Comparison of ENCODE assay signal across 7 mouse cellular contexts in the genomic region with DNA sequence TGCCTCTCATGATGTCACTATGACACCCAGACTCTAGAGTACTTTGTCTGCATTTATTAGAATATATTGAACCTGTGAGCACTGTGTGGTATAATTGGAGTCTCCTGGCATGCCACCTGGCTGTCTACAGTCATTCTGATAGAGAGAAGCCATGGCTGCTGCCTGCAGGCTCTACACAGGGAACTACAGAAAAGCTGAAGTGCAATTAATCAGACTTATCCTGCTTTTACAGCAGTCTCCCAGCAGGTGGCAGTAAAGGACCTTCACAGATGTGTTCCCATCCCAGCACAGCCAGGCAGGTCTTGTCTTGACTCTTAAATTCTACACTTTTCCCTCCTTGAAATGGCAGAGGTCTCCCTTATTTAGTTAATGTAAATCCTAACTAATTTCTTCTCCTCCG.
DNase-seq lines count a peak whose midpoint lies in the region; ATAC-seq and TF ChIP-seq lines count a peak whose summit lies in the region.

No protein-coding gene starts in this region.

- no peaks in the 10 kb centered on the region for H3K27me3 ChIP-seq in intestine, embryonic 16.5 days (replicated peaks; ENCODE audit: control insufficient read depth, insufficient read depth, low read length)
- no peaks in the 10 kb centered on the region for H3K27me3 ChIP-seq in midbrain, embryonic 14.5 days (ENCODE audit: control insufficient read depth, insufficient read depth, low read length)
- no peaks in the 10 kb centered on the region for H3K27me3 ChIP-seq in spleen, adult 2 months (ENCODE audit: control insufficient read depth, insufficient read depth, low read length)

- H3K27ac ChIP-seq in intestine, embryonic 16.5 days (ENCODE audit: low read length) = no peak overlapping the region
- no peak overlapping the region for H3K27ac ChIP-seq in midbrain, embryonic 14.5 days (replicated peaks; ENCODE audit: low read depth, low read length)
- no peak overlapping the region for H3K27ac ChIP-seq in spleen, adult 2 months (ENCODE audit: insufficient read depth, low read length)

- H3K9me3 ChIP-seq in intestine, embryonic 16.5 days (ENCODE audit: control insufficient read depth, low read length) = no peaks in the 10 kb centered on the region
- no peaks in the 10 kb centered on the region for H3K9me3 ChIP-seq in midbrain, embryonic 14.5 days (ENCODE audit: control insufficient read depth, low read length)

- ATAC-seq in intestine, embryonic 16.5 days = peak; percentile 39
- 0 out of 2 replicates have a peak, but pooled peaks have one; percentile 26 for ATAC-seq in midbrain, embryonic 14.5 days (ENCODE audit: low FRiP score, low TSS enrichment)

- H3K4me1 ChIP-seq in intestine, embryonic 16.5 days (ENCODE audit: control insufficient read depth, insufficient read depth, low read length) = no peaks in the 10 kb centered on the region
- H3K4me1 ChIP-seq in midbrain, embryonic 14.5 days (ENCODE audit: control insufficient read depth, insufficient read depth, low read length) = no peaks in the 10 kb centered on the region
- peaks cover 8% of the 10 kb centered on the region; the same call in 1 of the 2 replicates for H3K4me1 ChIP-seq in spleen, adult 2 months (ENCODE audit: control insufficient read depth, insufficient read depth, insufficient read length)

- no peak overlapping the region for H3K4me3 ChIP-seq in intestine, embryonic 16.5 days (ENCODE audit: low read length)
- no peak overlapping the region for H3K4me3 ChIP-seq in midbrain, embryonic 14.5 days (replicated peaks; ENCODE audit: low read depth, low read length)
- H3K4me3 ChIP-seq in spleen, adult 2 months (ENCODE audit: extremely low read depth, insufficient read depth, insufficient read length) = no peak overlapping the region

- TF ChIP-seq POLR2A in spleen, adult 2 months (IDR thresholded peaks at IDR 0.05; ENCODE audit: low read depth, low read length) = no peak

- intact Hi-C loops in left cerebral cortex, postnatal 14 days (cut with DNase I) = loop anchor here (5.0 to 10.0 kb wide), 2 partner anchors 186 to 646 kb away; no protein-coding TSS in a partner anchor

- peaks cover 20% of the 10 kb centered on the region for H3K36me3 ChIP-seq in intestine, embryonic 16.5 days (ENCODE audit: control insufficient read depth, insufficient read depth, low read length)
- 0 out of 2 replicates have a peak, but pooled peaks cover 11% of the 10 kb centered on the region for H3K36me3 ChIP-seq in midbrain, embryonic 14.5 days (ENCODE audit: control insufficient read depth, insufficient read depth, low read length)
- 0 out of 2 replicates have a peak, but pooled peaks cover under 1% of the 10 kb centered on the region for H3K36me3 ChIP-seq in spleen, adult 2 months (ENCODE audit: control insufficient read depth, insufficient read depth, low read length)

- H3K9ac ChIP-seq in intestine, embryonic 16.5 days (ENCODE audit: low read depth, low read length) = no peak overlapping the region
- H3K9ac ChIP-seq in midbrain, embryonic 14.5 days (replicated peaks; ENCODE audit: low read length) = no peak overlapping the region

- DNase-seq in adipocyte (ENCODE audit: low spot score) = peak; percentile 90
- DNase-seq in cerebellum, adult 9-11 months = peak; percentile 57
- peak; percentile 67 to 88 for DNase-seq in frontal cortex, postnatal 36 days (ENCODE audit: low spot score in 2 of 2)
- DNase-seq in left cerebral cortex, postnatal 14 days (ENCODE audit: low spot score in 2 of 2) = peak; percentile 86 to 90
- DNase-seq in midbrain, embryonic 14.5 days = peak; percentile 94
- DNase-seq in spleen, adult 2 months (ENCODE audit: low read depth in 1 of 2, low spot score in 2 of 2) = peak; percentile 48 to 68

- peak; percentile 63; the same call in 1 of the 2 replicates for TF ChIP-seq CTCF in spleen, adult 2 months (IDR thresholded peaks at IDR 0.05; ENCODE audit: extremely low read depth, insufficient read depth, insufficient read length, insufficient replicate concordance)

- H3K4me2 ChIP-seq in intestine, embryonic 16.5 days (ENCODE audit: low read depth, low read length) = no peak overlapping the region
- H3K4me2 ChIP-seq in midbrain, embryonic 14.5 days (ENCODE audit: low read length) = no peak overlapping the region

- WGBS in intestine, embryonic 16.5 days = 54% methylated on average over 1 of the region's 1 CpGs
- 59% methylated on average over 1 of the region's 1 CpGs for WGBS in midbrain, embryonic 14.5 days
- 83% methylated on average over 1 of the region's 1 CpGs for WGBS in spleen, adult 2 months
